Mouse (Mus musculus): ENCODE measurements around the gene Gm45140.
"Not testable (repeated sequence)": the region's sequence is repeated elsewhere in the genome, so short reads cannot be mapped to it uniquely, and the experiment has no call there.

Gene Gm45140

DNA sequence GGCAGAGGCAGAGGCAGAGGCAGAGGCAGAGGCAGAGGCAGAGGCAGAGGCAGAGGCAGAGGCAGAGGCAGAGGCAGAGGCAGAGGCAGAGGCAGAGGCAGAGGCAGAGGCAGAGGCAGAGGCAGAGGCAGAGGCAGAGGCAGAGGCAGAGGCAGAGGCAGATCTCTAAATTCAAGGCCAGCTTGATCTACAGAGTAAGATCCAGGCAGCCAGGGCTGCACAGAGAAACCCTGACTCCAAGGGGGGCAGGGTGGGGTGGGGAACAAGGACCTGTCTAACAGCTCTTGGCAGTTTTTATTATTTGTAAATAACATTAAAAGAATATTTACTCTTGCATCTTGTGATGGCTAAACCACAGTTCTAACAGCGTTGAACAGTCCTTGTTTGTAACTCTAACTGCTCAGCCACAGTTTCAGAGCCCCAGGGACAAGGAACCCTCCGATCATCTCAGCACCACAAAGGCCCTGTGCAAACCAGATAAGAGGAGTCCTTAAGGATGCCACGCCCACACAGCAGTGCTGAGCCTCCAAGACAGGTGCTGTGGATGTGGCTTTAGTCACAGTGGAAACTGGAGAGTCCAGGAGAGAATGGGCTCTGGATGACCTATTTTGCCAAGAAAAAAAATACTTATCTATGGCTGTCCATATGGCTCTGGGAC, 59.9 kb downstream of the Gm45140 start:
- no peak for DNase-seq (ENCODE audit: low spot score)

DNA sequence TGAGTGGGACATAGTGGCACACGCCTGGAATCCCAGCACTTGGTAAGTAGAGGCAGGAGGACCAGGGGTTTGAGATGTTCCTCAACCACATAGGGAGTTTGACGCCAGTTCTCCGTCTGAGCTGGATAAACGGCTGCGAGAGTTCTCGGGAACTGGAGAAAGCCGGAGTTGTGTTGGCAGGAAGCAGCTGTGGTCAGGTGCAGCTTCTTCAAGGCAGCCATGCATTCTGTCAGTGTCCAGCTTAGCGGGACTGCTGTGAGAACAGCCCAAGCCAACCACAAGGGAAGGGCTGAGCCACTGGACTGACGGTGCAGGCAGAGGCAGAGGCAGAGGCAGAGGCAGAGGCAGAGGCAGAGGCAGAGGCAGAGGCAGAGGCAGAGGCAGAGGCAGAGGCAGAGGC, 60.7 kb downstream of the Gm45140 start:
- no peak for DNase-seq (ENCODE audit: low spot score)

GRCm38 (mm10) chr6:87774466-87774865, 61.1 kb downstream of the Gm45140 start:
- DNase-seq (ENCODE audit: low spot score): no peak

- no peak for DNase-seq (ENCODE audit: low spot score)
Observed at GRCm38 (mm10) chr6:87770626-87771025, 65.0 kb downstream of the Gm45140 start.

DNA sequence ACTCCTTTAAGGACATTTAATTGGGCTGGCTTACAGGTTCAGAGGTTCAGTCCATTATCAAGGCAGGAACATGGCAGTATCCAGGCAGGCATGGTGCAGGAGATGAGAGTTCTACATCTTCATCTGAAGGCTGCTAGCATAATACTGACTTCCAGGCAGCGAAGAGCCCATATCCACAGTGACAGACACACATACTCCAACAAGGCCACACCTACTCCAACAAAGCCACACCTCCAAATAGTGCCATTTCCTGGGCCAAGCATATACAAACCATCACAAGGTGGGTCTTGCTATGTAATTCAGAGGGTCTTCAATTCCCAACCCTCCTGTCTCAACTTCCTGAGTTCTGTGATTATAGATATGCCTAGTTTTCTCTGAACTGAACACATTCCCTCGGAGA, 71.3 kb downstream of the Gm45140 start:
- DNase-seq (ENCODE audit: low spot score): not testable (repeated sequence)

- DNase-seq (ENCODE audit: low spot score): peak; percentile 62
Observed at GRCm38 (mm10) chr6:87763376-87764280, 72.0 kb downstream of the Gm45140 start.

DNA sequence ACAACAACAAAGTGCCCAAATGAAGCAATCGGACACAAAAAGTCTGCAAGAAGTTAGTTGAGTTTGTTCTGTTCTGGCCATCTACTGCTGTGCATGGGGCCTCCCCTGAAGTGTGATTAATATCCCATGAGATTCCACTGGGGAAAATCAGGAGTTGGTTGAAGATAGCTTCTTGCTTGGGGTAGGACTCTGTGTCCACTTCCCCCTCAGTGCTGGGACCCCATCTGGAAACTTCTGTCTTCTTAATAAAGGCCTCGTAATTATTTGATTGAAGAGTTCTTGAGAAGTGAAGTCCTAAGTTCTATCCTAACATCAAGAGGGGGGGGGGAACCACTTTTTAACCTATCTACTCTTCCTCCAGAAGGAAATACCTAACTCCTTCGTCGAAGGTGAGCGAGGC, 73.4 kb downstream of the Gm45140 start:
- no peak for DNase-seq (ENCODE audit: low spot score)

- DNase-seq (ENCODE audit: low spot score): no peak
Observed at GRCm38 (mm10) chr6:87759850-87760249, 75.7 kb downstream of the Gm45140 start.

- no peak for DNase-seq (ENCODE audit: low spot score)
Observed at GRCm38 (mm10) chr6:87759404-87759803, 76.2 kb downstream of the Gm45140 start.

GRCm38 (mm10) chr6:87756896-87757295, 78.7 kb downstream of the Gm45140 start:
- no peak for DNase-seq (ENCODE audit: low spot score)

- no peak for DNase-seq (ENCODE audit: low spot score)
Observed at GRCm38 (mm10) chr6:87755196-87755595, 80.4 kb downstream of the Gm45140 start.

DNA sequence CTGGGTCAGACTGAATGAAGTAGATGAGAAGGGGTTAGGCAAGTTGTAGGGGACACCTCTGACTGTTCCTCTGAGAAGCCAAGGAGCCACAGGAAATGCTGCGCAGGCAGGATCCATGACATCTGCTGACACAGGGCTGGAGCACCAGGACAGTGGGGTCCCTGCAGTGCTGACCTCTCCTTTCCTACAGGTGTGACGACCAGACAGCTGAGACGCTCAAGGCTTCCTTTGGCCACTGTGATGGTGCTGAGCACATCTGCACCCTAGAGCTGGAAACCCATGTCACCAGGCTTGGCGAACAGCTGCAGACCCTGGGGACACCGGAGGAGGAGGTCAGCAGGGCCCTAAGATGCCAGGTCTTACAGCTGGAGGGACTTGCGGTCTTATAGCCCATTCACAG, 84.0 kb downstream of the Gm45140 start:
- DNase-seq (ENCODE audit: low spot score): no peak

DNA sequence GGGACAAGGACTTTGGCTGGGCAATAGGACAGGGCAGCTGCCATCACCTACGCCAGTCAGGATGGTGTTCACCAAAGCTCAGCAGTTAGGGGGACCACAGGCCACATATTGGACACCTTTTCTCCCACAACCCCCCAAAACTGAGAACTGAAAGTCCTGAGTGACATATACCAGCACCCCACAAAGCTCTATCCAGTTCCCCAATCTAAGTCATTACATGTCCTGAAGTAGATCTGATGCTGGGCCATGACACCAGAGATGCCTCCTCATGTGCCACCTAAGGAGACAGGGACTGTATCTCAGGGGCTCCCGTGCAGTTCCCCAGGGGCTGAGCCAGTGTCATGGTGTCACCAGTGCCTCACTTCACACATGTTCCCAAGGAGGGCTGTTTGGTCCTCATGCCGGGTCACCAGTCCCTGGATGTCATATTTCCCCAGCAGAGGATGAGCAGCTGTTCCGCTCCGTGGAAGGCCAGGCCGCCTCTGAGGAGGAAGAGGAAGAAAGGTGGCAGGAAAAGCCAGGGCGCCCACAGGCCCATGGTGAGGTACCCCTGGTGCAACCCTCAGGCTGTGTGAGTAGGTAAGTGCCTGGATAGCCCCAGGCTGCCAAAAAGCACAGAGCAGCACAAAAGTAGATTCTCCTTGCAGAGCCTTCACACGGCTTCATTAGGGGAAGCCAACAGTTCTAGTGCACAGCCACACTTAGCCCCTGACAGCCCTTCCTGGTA, 85.2 kb downstream of the Gm45140 start:
- DNase-seq (ENCODE audit: low spot score): no peak

GRCm38 (mm10) chr6:87748531-87748930, 87.1 kb downstream of the Gm45140 start:
- DNase-seq (ENCODE audit: low spot score): no peak

- no peak for DNase-seq (ENCODE audit: low spot score)
Observed at GRCm38 (mm10) chr6:87748078-87748477, 87.5 kb downstream of the Gm45140 start.

- DNase-seq (ENCODE audit: low spot score): peak; percentile 54
Observed at GRCm38 (mm10) chr6:87746849-87747248, 88.7 kb downstream of the Gm45140 start.

DNA sequence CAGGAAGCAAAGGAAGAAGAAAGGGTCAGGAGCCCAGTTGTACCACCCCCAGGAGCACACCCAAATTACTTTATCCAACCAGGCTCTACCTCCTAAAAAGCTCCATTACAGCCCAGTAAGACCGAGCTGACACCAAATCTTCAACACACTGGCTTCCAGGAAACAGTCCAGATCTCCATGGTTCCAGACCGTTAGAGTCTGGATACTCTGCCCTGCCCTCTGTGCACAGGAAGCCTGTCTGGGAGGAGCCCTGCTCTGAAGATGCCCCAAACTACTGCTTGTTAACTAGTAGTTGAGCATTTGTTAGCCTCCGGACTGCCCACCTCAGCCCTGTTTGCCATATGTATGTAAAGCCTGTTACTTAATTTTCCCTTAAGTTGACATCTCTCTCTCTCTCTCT, 89.5 kb downstream of the Gm45140 start:
- no peak for DNase-seq (ENCODE audit: low spot score)

GRCm38 (mm10) chr6:87745301-87745700, 90.3 kb downstream of the Gm45140 start:
- peak; percentile 40 for DNase-seq (ENCODE audit: low spot score)

- no peak for DNase-seq (ENCODE audit: low spot score)
Observed at GRCm38 (mm10) chr6:87744632-87745031, 91.0 kb downstream of the Gm45140 start.

DNA sequence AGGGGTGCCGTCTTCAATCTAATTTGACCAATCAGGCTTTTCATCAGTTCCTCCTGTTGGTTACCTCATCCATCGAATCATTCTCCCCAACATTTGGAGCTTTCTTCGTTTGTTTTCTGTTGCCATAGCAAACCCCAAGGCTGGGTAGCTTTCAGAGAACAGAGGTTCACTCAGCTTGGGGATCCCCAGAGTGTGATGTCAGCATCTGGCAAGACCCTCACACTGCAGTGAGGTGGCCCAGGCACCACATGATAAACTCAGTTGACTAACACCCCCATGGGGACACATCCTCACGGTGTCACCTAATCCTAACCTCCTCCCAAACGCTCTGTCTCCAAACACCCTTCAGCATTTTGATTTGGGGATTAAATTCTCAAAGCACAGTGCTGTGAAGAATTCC, 92.3 kb downstream of the Gm45140 start:
- no peak for DNase-seq (ENCODE audit: low spot score)

GRCm38 (mm10) chr6:87742804-87743203, 92.8 kb downstream of the Gm45140 start:
- no peak for DNase-seq (ENCODE audit: low spot score)

DNA sequence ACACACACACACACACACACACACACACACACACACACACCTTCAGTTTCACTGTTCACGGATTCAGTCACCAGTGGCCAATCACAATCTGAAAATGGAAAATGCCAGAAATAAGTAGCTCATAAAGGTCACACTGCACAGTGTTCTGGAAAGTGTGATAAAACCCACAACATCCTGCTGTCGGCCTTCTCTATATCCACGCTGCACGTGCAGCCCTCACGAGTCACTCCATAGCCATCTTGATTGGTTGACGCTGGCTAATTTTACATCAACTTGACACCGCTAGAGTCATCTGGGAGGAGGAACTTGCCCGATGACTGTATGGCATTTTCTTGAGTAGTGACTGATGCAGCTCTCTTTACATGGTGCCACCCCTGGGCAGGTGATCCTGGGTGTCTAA, 93.6 kb downstream of the Gm45140 start:
- no peak for DNase-seq (ENCODE audit: low spot score)

DNA sequence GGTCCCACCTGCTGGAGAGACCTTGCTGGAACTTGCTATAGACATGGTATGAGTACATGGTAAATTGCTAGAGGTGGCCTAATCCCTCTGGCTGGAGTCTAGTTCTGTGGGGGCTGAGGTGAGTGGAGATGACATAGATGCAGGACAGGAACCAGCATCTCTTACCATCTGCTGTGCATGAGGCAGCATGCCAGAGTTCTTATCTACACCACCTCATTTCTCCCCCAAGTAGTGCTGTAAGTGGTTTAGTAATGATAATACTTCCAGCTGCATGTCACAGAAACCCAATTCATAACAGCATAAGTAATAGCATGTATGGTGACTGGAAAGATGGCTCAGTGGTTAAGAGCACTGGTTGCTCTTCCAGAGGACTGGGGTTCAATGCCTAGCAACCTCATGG, 95.1 kb downstream of the Gm45140 start:
- no peak for DNase-seq (ENCODE audit: low spot score)

Data from lung, postnatal 25 days (tissue).